Mouse (Mus musculus): ENCODE measurements at regions not wholly inside any gene's neighbourhood (a gene's known extent, or its start where the extent isn't known, plus 50 kb on each side); places are given as distances from the start of the nearest gene placed in this dataset.

DNA sequence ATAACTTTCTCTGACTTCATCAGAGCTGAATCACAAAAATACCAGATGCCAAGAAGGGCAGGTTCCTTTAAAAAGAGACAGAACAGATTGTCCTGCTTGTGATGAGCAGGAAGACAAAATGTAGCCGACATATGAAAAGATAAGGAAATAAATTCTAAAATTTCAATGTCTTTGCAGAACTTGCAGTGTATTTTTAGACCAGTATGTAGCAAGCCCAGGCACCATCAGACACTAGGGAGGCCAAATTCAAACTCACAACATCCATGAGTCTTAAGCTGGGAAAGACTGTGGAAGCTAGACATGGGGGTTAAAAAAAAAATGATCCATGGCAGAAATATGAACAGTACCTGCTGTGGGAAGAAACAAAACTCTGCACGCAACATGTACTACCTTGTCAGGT is 564.7 kb upstream of the Intu start:
- H3K36me3 ChIP-seq (ENCODE audit: insufficient read depth, low read length): no peaks in the 10 kb centered on the region
- H3K27me3 ChIP-seq (ENCODE audit: insufficient read depth, low read length): no peaks in the 10 kb centered on the region
- no peak overlapping the region for H3K4me2 ChIP-seq (ENCODE audit: low read depth, low read length)
- H3K9ac ChIP-seq (replicated peaks; ENCODE audit: low read length): no peak overlapping the region
- WGBS: 97% methylated on average over 2 of the region's 2 CpGs
- no peak overlapping the region for H3K27ac ChIP-seq
- ATAC-seq: no peak
- no peak overlapping the region for H3K4me3 ChIP-seq (ENCODE audit: low read length)
- no peaks in the 10 kb centered on the region for H3K9me3 ChIP-seq (ENCODE audit: low read length)
- TF ChIP-seq CTCF (IDR thresholded peaks at IDR 0.05; ENCODE audit: low read depth): no peak
- no peak for DNase-seq (ENCODE audit: low spot score)
- H3K4me1 ChIP-seq (ENCODE audit: insufficient read depth, low read length): no peaks in the 10 kb centered on the region

DNA sequence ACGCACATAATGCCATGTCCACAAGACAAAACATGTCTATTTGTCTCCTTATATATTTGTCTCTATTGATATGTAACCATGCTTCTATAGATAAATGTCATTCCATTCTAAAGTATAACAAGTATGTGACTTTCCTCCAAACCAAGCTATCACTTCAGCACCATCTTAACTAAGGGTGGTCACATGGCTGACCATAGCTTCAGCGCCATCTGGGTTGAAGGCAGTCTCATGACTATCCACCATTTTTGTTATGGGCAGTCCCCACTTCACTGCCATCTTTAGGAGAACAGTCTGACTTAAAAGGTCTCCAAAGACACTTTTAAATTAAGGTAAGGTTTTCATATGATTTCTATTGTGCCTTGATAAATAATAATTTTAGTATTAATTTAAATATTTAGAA is 554.1 kb upstream of the Intu start:
- DNase-seq (ENCODE audit: low spot score) (no peak), ATAC-seq (no peak)
- no peak overlapping the region for H3K9ac ChIP-seq (replicated peaks; ENCODE audit: low read length)
- no peak overlapping the region for H3K4me2 ChIP-seq (ENCODE audit: low read depth, low read length)
- no peak overlapping the region for H3K4me3 ChIP-seq (ENCODE audit: low read length)
- H3K4me1 ChIP-seq (ENCODE audit: insufficient read depth, low read length): no peaks in the 10 kb centered on the region
- H3K27ac ChIP-seq: no peak overlapping the region
- TF ChIP-seq CTCF (IDR thresholded peaks at IDR 0.05; ENCODE audit: low read depth): no peak
- H3K36me3 ChIP-seq (ENCODE audit: insufficient read depth, low read length): no peaks in the 10 kb centered on the region
- H3K27me3 ChIP-seq (ENCODE audit: insufficient read depth, low read length): no peaks in the 10 kb centered on the region
- no peaks in the 10 kb centered on the region for H3K9me3 ChIP-seq (ENCODE audit: low read length)
- 92% methylated on average over 2 of the region's 2 CpGs for WGBS

DNA sequence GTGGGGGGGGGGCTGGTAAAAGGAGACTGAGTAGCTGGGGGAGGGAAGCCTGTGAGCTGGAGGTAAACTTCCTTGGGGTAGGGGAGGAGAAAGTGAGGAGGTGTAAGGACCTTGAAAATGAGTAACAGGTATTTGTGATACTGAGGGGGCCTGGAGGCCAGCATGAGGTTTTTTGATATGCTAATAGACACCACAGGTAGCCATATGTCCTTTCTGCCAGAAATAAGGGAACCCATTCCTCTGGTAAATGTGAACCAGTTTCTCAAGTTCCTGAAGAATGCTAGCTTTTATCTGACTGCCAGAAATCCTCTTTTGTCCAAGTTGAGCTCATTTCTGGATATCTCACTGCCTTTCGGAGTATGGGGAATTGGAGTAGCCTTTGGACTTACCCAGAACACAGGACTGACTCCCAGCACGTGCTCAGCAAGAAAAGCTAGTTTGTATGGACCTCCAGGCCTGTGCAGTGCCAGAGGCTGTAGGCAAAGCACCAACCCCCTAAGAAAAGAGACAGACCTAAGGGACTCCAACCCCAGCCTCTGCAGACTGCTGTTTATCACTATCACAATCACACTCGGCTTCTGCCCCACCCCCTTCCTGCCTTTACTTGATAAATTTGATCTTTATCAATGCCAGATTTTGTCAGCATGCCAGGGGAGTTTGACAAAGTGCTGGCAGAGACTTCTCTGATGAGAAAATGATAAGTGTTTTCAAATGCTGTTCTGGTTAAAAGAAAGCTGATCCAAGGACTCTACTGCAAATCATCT is 552.0 kb upstream of the Intu start:
- Histone ChIP-seq H3K4me2 (ENCODE audit: low read depth, low read length) (no peak overlapping the region), H3K9me3 (ENCODE audit: low read length) (no peaks in the 10 kb centered on the region), H3K36me3 (ENCODE audit: insufficient read depth, low read length) (no peaks in the 10 kb centered on the region), H3K27me3 (ENCODE audit: insufficient read depth, low read length) (no peaks in the 10 kb centered on the region), H3K4me3 (ENCODE audit: low read length) (no peak overlapping the region), H3K9ac (replicated peaks; ENCODE audit: low read length) (no peak overlapping the region), H3K4me1 (ENCODE audit: insufficient read depth, low read length) (no peaks in the 10 kb centered on the region), H3K27ac (no peak overlapping the region)
- ATAC-seq (no peak), DNase-seq (ENCODE audit: low spot score) (no peak)
- WGBS: 21% methylated on average over 3 of the region's 3 CpGs
- TF ChIP-seq CTCF (IDR thresholded peaks at IDR 0.05; ENCODE audit: low read depth): no peak

DNA sequence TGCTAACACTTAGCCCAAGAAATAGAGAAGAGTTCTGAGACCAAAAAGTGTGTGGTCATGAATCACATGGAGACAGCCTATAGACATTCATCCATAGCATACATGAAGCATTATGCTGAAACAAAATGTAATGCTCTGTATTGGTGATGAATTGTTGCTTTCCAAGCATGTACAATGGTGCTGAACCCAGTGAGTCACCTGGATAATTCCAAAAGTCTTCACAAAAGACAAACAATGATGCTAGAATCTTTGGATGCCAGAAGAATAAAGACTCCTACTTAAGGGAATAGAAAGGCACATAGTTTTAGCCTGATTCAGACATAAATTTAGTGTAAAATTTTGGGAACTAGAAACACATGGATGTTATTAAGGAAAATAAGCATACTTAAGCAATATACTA is 548.4 kb upstream of the Intu start:
- no peak overlapping the region for H3K9ac ChIP-seq (replicated peaks; ENCODE audit: low read length)
- no peak overlapping the region for H3K4me3 ChIP-seq (ENCODE audit: low read length)
- H3K36me3 ChIP-seq (ENCODE audit: insufficient read depth, low read length): no peaks in the 10 kb centered on the region
- 0 out of 2 replicates have a peak, but pooled peaks cover 3% of the 10 kb centered on the region for H3K9me3 ChIP-seq (ENCODE audit: low read length)
- no peaks in the 10 kb centered on the region for H3K27me3 ChIP-seq (ENCODE audit: insufficient read depth, low read length)
- no peak for ATAC-seq
- H3K4me2 ChIP-seq (ENCODE audit: low read depth, low read length): no peak overlapping the region
- H3K27ac ChIP-seq: no peak overlapping the region
- DNase-seq (ENCODE audit: low spot score): no peak
- H3K4me1 ChIP-seq (ENCODE audit: insufficient read depth, low read length): no peaks in the 10 kb centered on the region
- TF ChIP-seq CTCF (IDR thresholded peaks at IDR 0.05; ENCODE audit: low read depth): no peak

DNA sequence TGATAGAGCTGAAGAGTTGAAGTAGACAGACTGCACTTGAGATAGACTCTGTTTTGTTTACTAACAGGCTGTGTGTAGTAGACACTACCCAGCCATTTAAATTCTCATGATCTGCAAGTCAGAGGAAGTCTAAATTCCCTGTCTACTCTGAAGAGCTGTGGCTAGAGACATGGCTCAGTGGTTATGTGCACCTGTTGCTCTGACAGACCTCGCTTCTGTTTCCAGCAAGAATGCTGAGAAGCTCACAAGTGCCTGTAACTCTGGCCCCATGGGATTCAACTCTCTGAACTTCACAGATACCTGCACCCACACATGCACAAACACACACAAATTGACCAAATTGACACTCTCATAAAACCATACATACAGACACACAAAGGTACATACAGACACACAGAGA is 543.4 kb upstream of the Intu start:
- H3K27ac ChIP-seq: no peak overlapping the region

DNA sequence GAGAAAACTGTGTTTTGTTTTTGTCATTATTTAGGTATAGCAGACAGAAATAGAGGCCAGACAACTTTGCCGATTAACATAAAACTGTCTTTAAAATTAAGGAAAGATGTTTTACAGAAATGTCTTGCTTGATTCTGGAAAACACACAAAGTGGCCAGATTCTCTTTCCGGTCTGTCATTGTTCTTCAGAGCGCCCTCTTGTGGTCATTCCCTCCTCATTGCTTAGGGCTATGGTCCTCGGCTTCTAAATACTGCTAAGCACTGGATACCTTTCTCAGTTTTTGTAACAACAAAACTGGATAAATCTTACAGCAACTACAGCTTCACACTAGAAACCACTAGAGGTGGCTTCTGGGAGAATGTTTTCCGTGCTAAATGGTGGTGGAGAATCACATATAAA is 532.5 kb upstream of the Intu start:
- Histone ChIP-seq H3K9ac (replicated peaks; ENCODE audit: low read length) (no peak overlapping the region), H3K4me1 (ENCODE audit: insufficient read depth, low read length) (no peaks in the 10 kb centered on the region), H3K9me3 (ENCODE audit: low read length) (no peaks in the 10 kb centered on the region), H3K4me3 (ENCODE audit: low read length) (no peak overlapping the region), H3K36me3 (ENCODE audit: insufficient read depth, low read length) (no peaks in the 10 kb centered on the region), H3K4me2 (ENCODE audit: low read depth, low read length) (no peak overlapping the region), H3K27me3 (ENCODE audit: insufficient read depth, low read length) (no peaks in the 10 kb centered on the region), H3K27ac (no peak overlapping the region)
- DNase-seq (ENCODE audit: low spot score): peak; percentile 89
- no peak for ATAC-seq
- WGBS: 35% methylated on average over 5 of the region's 5 CpGs
- TF ChIP-seq CTCF (IDR thresholded peaks at IDR 0.05; ENCODE audit: low read depth): peak; percentile 75

More for the DNA sequence above, 543.4 kb upstream of the Intu start:
- WGBS: 83% methylated on average over 1 of the region's 1 CpGs
- H3K4me3 ChIP-seq (ENCODE audit: low read length): no peak overlapping the region
- no peak for TF ChIP-seq CTCF (IDR thresholded peaks at IDR 0.05; ENCODE audit: low read depth)
- ATAC-seq (no peak), DNase-seq (ENCODE audit: low spot score) (no peak)
- no peaks in the 10 kb centered on the region for H3K36me3 ChIP-seq (ENCODE audit: insufficient read depth, low read length)
- H3K9ac ChIP-seq (replicated peaks; ENCODE audit: low read length): no peak overlapping the region
- H3K27me3 ChIP-seq (ENCODE audit: insufficient read depth, low read length): no peaks in the 10 kb centered on the region
- H3K4me2 ChIP-seq (ENCODE audit: low read depth, low read length): no peak overlapping the region
- H3K9me3 ChIP-seq (ENCODE audit: low read length): 0 out of 2 replicates have a peak, but pooled peaks cover 6% of the 10 kb centered on the region
- no peaks in the 10 kb centered on the region for H3K4me1 ChIP-seq (ENCODE audit: insufficient read depth, low read length)

DNA sequence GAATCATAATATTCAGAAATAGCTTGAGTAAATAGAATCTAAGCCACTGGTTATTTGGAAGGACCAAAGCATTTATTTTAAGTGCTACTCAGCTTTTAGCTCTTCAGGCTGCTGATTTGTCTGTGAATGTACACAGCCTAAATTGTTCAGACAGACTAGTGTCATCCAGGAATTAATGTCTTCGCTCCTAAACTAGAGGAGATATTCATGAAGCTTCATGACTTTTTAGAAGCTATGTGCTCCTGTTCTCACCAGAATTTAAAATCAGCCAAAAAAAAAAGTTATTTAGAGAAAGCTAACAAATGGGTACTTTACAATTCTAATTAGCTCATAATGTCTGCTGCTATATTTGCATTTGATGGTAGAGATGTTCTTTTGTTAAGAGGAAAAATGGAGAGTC is 531.2 kb upstream of the Intu start:
- TF ChIP-seq CTCF (IDR thresholded peaks at IDR 0.05; ENCODE audit: low read depth): no peak
- DNase-seq (ENCODE audit: low spot score): no peak
- no peaks in the 10 kb centered on the region for H3K9me3 ChIP-seq (ENCODE audit: low read length)
- no peaks in the 10 kb centered on the region for H3K36me3 ChIP-seq (ENCODE audit: insufficient read depth, low read length)
- no peak overlapping the region for H3K27ac ChIP-seq
- H3K4me1 ChIP-seq (ENCODE audit: insufficient read depth, low read length): no peaks in the 10 kb centered on the region
- no peak overlapping the region for H3K4me3 ChIP-seq (ENCODE audit: low read length)
- ATAC-seq: no peak
- no peak overlapping the region for H3K4me2 ChIP-seq (ENCODE audit: low read depth, low read length)
- no peaks in the 10 kb centered on the region for H3K27me3 ChIP-seq (ENCODE audit: insufficient read depth, low read length)
- H3K9ac ChIP-seq (replicated peaks; ENCODE audit: low read length): no peak overlapping the region
- WGBS: 78% methylated on average over 1 of the region's 1 CpGs
